Mouse (Mus musculus): Measurements from ENCODE around the gene Scrt2. TPM values are rescaled to one million over a fixed set of nuclear protein-coding genes. Genes with fewer than 3 reads are reported as not detected.

Scrt2 gene
- polyA plus RNA-seq (2012; fragmentation: generic; extraction: Trizol): not detected

GRCm38 (mm10) chr2:152080685-152081541 lies at the start of gene Scrt2:
Gene Scrt2, plus strand, starts transcription at chr2:152081529.

GRCm38 (mm10) chr2:152105318-152106224 lies 24.2 kb downstream of the Scrt2 start, which contains the start of gene Srxn1:
Gene Srxn1, plus strand, starts transcription at chr2:152105516.

GRCm38 (mm10) chr2:152143279-152144157 lies 62.2 kb downstream of the Scrt2 start, which contains the start of gene Tcf15:
Gene Tcf15, plus strand, starts transcription at chr2:152143561.

Other genes starting within 250 kb of the Scrt2 start
- under 1 TPM in 1 of 2 experiments, not detected in 1; 0.02 TPM for gene Rspo4, start 238.6 kb upstream of the Scrt2 start, polyA plus RNA-seq (2012; fragmentation: generic; extraction: Trizol)
- under 1 TPM; 0.02 to 0.45 TPM for gene Angpt4, start 170.3 kb upstream of the Scrt2 start, polyA plus RNA-seq (2012; fragmentation: generic; extraction: Trizol)
- 10 to 100 TPM; 25.3 to 27.2 TPM for gene Fam110a, start 101.3 kb upstream of the Scrt2 start, polyA plus RNA-seq (2012; fragmentation: generic; extraction: Trizol)
- under 1 TPM; 0.04 to 0.06 TPM for gene Slc52a3, start 85.0 kb upstream of the Scrt2 start, polyA plus RNA-seq (2012; fragmentation: generic; extraction: Trizol)
- 10 to 100 TPM; 18.0 to 24.9 TPM for gene Srxn1, start 24.0 kb downstream of the Scrt2 start, polyA plus RNA-seq (2012; fragmentation: generic; extraction: Trizol)
- gene Tcf15, start 62.0 kb downstream of the Scrt2 start, polyA plus RNA-seq (2012; fragmentation: generic; extraction: Trizol): not detected
- gene Csnk2a1, start 145.3 kb downstream of the Scrt2 start, polyA plus RNA-seq (2012; fragmentation: generic; extraction: Trizol): 10 to 100 TPM in 1 of 2 experiments, 1 to 10 TPM in 1; 3.3 to 25.6 TPM
- gene Tbc1d20, start 212.3 kb downstream of the Scrt2 start, polyA plus RNA-seq (2012; fragmentation: generic; extraction: Trizol): 10 to 100 TPM; 19.4 to 42.5 TPM

Data from C3H10T1/2 (cell line).